Mouse (Mus musculus) heart, embryonic 16.5 days (tissue): ENCODE data around the gene Kctd17. TPM values are rescaled to one million over a fixed set of nuclear protein-coding genes. Genes with fewer than 3 reads are reported as not detected.
A peak's percentile ranks its signal among the peaks of the same experiment; 100 is the strongest.

Experiments used
- ATAC-seq: fragments of 200-750 bp; cut with Nextera tagmentation; replicated peaks from 2 replicates; pipeline ENCODE4 v1.8.0; 2017; ENCODE audit warnings: moderate number of reproducible peaks; ENCODE audit not compliant: insufficient read depth, low FRiP score; ENCODE audit errors: extremely low read depth
- H3K27ac ChIP-seq: fragments of 300-500 bp; sonication (generic); 2 replicates; pipeline ENCODE4 v1.5.1; 2014; ENCODE audit warnings: mild to moderate bottlenecking, low read length, control low read depth, moderate library complexity
- H3K27me3 ChIP-seq: fragments of 300-500 bp; sonication (generic); 2 replicates; pipeline ENCODE4 v1.6.1; 2014; ENCODE audit warnings: low read length, mixed read lengths; ENCODE audit not compliant: control insufficient read depth, insufficient read depth
- H3K36me3 ChIP-seq: fragments of 300-500 bp; sonication (generic); 2 replicates; pipeline ENCODE4 v1.6.1; 2014; ENCODE audit not compliant: control insufficient read depth, insufficient read depth
- H3K4me1 ChIP-seq: fragments of 300-500 bp; sonication (generic); 2 replicates; pipeline ENCODE4 v1.6.1; 2014; ENCODE audit warnings: low read length, mixed read lengths; ENCODE audit not compliant: control insufficient read depth, insufficient read depth
- H3K4me2 ChIP-seq: fragments of 300-500 bp; sonication (generic); 2 replicates; pipeline ENCODE4 v1.6.1; 2014; ENCODE audit warnings: low read depth, mild to moderate bottlenecking, control low read depth, low read length
- H3K4me3 ChIP-seq: fragments of 300-500 bp; sonication (generic); 2 replicates; pipeline ENCODE4 v1.5.1; 2014; ENCODE audit warnings: mild to moderate bottlenecking, control low read depth, low read length
- H3K9ac ChIP-seq: fragments of 300-500 bp; sonication (generic); 2 replicates; pipeline ENCODE4 v1.6.1; 2014; ENCODE audit warnings: low read length, control low read depth
- H3K9me3 ChIP-seq: fragments of 300-500 bp; sonication (generic); replicated peaks from 2 replicates; pipeline ENCODE4 v1.6.1; 2016; ENCODE audit warnings: low read length; ENCODE audit not compliant: control insufficient read depth
- WGBS: fragments of 180-500 bp; shearing (Covaris S2); extraction: QIAGEN DNeasy Blood & Tissue Kit; methylation state at CpG from one replicate; pipeline ENCODE4 v1.1.7; 2014; 5-methylcytosine and 5-hydroxymethylcytosine counted together
- polyA plus RNA-seq: library from polyadenylated mRNA; unstranded; fragments of >200 nt; fragmentation: Nextera tagmentation; extraction: Ambion mirVana; gene quantifications from 2 replicates; pipeline ENCODE4 v1.2.1, GENCODE M21; 2015

The Kctd17 gene
- polyA plus RNA-seq, 1 experiment from 2014 or later, result 18.9 TPM

DNA sequence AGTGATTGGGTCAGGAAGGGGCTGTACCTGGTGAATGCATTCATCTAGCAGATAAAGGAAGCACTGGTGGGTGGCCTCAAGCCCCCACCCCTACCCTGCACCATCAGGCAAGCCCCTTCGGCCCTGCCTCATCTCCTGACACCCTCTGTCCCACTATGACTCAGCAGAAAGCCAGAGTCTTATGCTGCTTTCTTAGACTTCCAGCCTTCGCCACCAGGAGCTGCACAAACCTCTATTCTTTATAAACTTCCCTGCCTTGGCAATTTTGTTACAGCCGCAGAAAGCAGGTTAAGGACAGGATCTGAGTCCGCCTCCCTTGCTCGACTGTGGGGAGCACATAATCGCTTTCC is 22.0 kb downstream of the Kctd17 start:
- 86% methylated on average over 6 of the region's 6 CpGs for WGBS
- peak overlapping the region; percentile 64 for H3K27ac ChIP-seq
- no peaks in the 10 kb centered on the region for H3K9me3 ChIP-seq
- no peak overlapping the region for H3K4me2 ChIP-seq
- no peak overlapping the region for H3K4me3 ChIP-seq
- H3K9ac ChIP-seq, result no peak overlapping the region
- ATAC-seq, result no peak
- H3K27me3 ChIP-seq, result no peaks in the 10 kb centered on the region
- peaks cover 21% of the 10 kb centered on the region for H3K4me1 ChIP-seq
- H3K36me3 ChIP-seq, result no peaks in the 10 kb centered on the region

DNA sequence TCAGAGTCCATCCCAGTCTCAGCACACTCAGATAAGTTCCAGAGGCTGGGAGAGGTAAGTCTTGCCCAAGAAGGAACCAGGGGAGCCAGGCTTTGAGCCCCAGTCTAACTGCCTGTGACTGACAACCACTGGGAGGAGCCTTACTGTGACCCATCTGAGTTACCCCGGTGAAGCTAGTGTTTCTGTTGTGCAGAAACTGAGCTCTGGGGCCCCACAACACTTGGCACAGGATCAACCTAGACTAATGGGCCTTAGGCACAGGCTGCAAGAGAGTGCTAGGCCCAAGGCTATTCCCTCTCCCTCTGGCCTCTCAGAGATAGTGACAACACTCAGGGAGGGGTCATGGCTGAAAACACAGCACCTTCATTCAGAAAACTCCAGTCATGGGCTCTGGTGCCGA is 22.8 kb downstream of the Kctd17 start:
- peaks cover 21% of the 10 kb centered on the region for H3K4me1 ChIP-seq
- WGBS, result 49% methylated on average over 2 of the region's 2 CpGs
- ATAC-seq, result no peak
- H3K4me3 ChIP-seq, result no peak overlapping the region
- H3K27ac ChIP-seq, result no peak overlapping the region
- no peaks in the 10 kb centered on the region for H3K9me3 ChIP-seq
- no peaks in the 10 kb centered on the region for H3K36me3 ChIP-seq
- no peak overlapping the region for H3K9ac ChIP-seq
- H3K27me3 ChIP-seq, result no peaks in the 10 kb centered on the region
- H3K4me2 ChIP-seq, result no peak overlapping the region

DNA sequence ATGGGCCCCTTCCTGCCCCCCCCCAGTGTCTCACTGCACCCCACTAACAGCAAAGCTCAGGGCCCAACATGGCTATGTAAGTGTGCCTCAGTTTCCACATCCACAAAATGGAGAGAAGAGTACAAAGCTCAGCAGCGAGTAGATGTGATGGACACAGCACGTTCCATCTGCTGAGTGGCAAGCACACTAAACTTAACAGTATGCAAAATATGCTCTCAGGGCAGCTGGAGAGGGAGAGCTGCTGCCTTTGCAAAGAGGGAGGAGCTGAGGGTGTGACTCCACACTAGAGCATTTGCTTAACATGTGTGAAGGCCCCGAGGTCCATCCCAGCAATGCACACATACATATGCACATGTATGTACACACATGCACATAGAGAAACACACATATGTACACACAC is 24.6 kb downstream of the Kctd17 start:
- 64% methylated on average over 3 of the region's 3 CpGs for WGBS
- Histone ChIP-seq H3K27me3 (no peaks in the 10 kb centered on the region), H3K27ac (no peak overlapping the region), H3K4me1 (peaks cover 19% of the 10 kb centered on the region), H3K4me3 (no peak overlapping the region), H3K9ac (no peak overlapping the region), H3K36me3 (no peaks in the 10 kb centered on the region), H3K9me3 (no peaks in the 10 kb centered on the region), H3K4me2 (no peak overlapping the region)
- no peak for ATAC-seq

DNA sequence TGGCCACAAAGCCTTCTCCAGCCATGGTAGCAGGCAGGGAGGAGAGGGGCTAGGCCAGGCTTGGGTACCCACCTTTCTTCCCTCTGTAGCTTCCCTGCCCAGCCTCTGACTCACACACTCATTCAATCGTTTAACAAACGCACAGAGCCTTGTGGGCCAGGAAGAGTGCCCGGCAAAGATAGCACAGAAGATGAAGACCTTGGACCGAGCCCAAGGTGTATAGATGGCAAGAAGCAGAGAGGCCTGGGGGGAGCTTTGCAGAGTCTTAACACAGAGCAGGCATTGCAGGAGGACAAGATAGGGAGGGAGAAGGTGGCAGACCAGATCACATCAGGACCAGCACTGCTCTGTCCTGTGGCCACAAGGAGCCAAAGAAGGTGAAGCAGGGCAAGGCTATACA is 26.8 kb downstream of the Kctd17 start:
- ATAC-seq, result no peak
- no peak overlapping the region for H3K4me2 ChIP-seq
- no peaks in the 10 kb centered on the region for H3K27me3 ChIP-seq
- H3K9me3 ChIP-seq, result no peaks in the 10 kb centered on the region
- no peak overlapping the region for H3K27ac ChIP-seq
- WGBS, result 49% methylated on average over 4 of the region's 4 CpGs
- peaks cover 4% of the 10 kb centered on the region; the same call in 1 of the 2 replicates for H3K4me1 ChIP-seq
- H3K9ac ChIP-seq, result no peak overlapping the region
- no peaks in the 10 kb centered on the region for H3K36me3 ChIP-seq
- no peak overlapping the region for H3K4me3 ChIP-seq

DNA sequence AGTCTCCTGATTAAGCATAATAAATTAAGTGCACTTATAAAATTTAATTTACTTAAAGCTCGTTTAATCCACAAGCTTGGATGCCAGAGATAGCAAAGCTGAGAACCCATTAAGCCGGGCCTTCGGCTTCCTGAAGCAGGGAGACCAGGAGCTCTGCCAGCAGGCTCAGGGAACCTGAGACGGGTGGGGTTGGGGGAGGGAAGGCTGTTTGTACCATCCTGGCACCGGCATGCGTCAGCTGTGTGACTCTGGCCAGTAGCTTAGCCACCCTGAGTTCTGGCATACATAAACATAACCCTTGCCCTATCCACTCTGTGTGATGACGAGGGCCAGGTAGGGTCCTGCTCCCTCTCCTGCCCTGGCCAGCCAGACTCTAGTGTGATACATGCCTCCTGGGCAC is 27.7 kb downstream of the Kctd17 start:
- no peaks in the 10 kb centered on the region for H3K9me3 ChIP-seq
- 55% methylated on average over 7 of the region's 7 CpGs for WGBS
- no peaks in the 10 kb centered on the region; the same call in 1 of the 2 replicates for H3K27me3 ChIP-seq
- no peak overlapping the region for H3K27ac ChIP-seq
- H3K4me1 ChIP-seq, result no peaks in the 10 kb centered on the region
- no peak overlapping the region for H3K4me3 ChIP-seq
- H3K36me3 ChIP-seq, result no peaks in the 10 kb centered on the region
- ATAC-seq, result no peak
- no peak overlapping the region for H3K9ac ChIP-seq
- no peak overlapping the region for H3K4me2 ChIP-seq

DNA sequence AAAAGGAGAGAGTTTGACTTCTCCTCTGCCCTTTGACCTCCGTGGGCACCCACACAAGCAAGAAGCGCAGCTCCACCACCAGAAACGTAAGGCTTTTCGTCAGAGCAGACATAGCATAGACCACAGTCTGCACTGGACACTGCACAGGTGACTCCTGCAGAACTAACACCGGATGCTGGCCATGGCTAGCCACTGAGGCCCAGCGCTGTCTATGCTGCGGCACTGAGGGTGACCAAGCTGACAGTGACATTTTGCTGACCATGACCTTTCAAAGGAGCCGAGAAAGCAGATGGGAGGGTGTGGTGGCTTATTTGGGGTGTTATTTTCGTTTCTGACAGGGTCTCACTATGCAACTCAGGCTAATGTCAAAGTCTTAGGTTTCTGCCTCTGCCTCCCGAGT is 28.8 kb downstream of the Kctd17 start:
- Histone ChIP-seq H3K4me1 (no peaks in the 10 kb centered on the region), H3K9ac (no peak overlapping the region), H3K36me3 (no peaks in the 10 kb centered on the region), H3K4me2 (no peak overlapping the region), H3K27me3 (no peaks in the 10 kb centered on the region; the same call in 1 of the 2 replicates), H3K4me3 (no peak overlapping the region), H3K9me3 (no peaks in the 10 kb centered on the region), H3K27ac (no peak overlapping the region)
- ATAC-seq, result no peak
- WGBS, result 74% methylated on average over 10 of the region's 10 CpGs

DNA sequence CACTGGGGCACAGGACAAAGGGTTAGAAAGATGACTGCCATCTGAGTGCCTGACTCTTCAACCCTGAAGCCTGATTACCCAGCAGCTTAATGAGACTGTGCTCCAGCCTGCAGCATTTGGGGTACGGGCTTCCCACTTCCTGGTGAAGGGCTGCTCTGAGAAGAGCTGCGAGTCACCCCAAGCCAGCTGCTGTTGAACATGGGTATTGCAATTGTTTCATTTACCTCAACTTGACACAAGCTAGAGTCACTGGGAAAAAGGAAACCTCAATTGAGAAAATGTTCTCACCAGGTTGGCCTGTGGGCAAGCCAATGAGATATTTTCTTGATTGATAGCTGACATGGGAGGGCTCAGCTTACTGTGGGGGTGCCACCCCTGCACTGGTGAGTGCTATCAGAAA is 34.6 kb downstream of the Kctd17 start:
- Histone ChIP-seq H3K4me1 (peaks cover 3% of the 10 kb centered on the region), H3K27me3 (peaks cover 2% of the 10 kb centered on the region; the same call in 1 of the 2 replicates), H3K27ac (no peak overlapping the region), H3K9me3 (no peaks in the 10 kb centered on the region), H3K4me3 (no peak overlapping the region), H3K36me3 (no peaks in the 10 kb centered on the region), H3K9ac (no peak overlapping the region), H3K4me2 (no peak overlapping the region)
- WGBS, result 40% methylated on average over 2 of the region's 2 CpGs
- ATAC-seq, result no peak

DNA sequence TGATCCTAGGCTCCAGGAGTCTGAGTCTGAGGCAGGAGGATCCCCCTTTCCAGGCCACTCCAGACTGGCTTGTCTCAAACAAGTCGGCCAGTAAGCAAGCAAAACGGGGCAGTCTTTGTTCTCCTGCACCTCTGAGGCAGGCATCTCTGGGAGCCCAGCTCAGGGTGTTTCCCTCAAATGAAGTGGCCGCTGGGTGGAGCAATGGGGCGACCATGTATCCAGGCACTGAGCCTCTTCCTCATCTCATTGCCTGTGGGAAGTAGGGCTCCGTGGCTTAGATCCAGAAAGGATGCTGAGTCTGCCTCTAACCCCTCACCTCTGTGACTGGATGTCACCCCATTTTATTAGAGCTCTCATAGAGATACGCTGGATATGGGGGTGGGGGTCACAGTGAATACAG is 38.4 kb downstream of the Kctd17 start:
- ATAC-seq, result no peak
- peaks cover 2% of the 10 kb centered on the region; the same call in 1 of the 2 replicates for H3K27me3 ChIP-seq
- no peak overlapping the region for H3K4me2 ChIP-seq
- H3K27ac ChIP-seq, result no peak overlapping the region
- H3K4me1 ChIP-seq, result peaks cover 13% of the 10 kb centered on the region
- no peak overlapping the region for H3K4me3 ChIP-seq
- H3K9ac ChIP-seq, result no peak overlapping the region
- no peaks in the 10 kb centered on the region for H3K36me3 ChIP-seq
- no peaks in the 10 kb centered on the region for H3K9me3 ChIP-seq
- WGBS, result 36% methylated on average over 6 of the region's 6 CpGs

DNA sequence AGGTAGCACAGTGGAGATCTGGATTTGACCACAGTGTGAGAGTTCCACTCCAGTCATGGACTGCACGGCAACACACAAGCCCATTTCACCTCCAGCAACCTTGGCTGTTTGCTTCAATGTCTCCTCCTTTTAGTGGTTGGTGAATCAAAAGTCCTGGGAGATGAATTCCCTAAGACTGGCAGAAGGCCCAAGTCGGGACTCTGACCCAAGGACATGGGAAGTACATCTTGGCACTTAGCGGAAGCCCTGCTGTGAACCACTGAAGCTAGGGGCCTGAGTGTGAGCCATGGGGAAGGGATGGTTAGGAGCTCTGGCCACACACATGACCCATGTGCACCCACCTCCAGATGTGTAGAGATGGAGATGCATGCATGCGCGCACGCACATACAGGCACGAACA is 39.2 kb downstream of the Kctd17 start:
- 90% methylated on average over 7 of the region's 7 CpGs for WGBS
- Histone ChIP-seq H3K27ac (no peak overlapping the region), H3K4me2 (no peak overlapping the region), H3K4me3 (no peak overlapping the region), H3K9me3 (no peaks in the 10 kb centered on the region), H3K27me3 (peaks cover 2% of the 10 kb centered on the region; the same call in 1 of the 2 replicates), H3K9ac (no peak overlapping the region), H3K36me3 (no peaks in the 10 kb centered on the region), H3K4me1 (peaks cover 16% of the 10 kb centered on the region)
- ATAC-seq, result no peak
